Comparison of ENCODE assay signal across 8 mouse cellular contexts in genomic region chr7:68302586-68303433, GRCm38 (mm10). TPM values are rescaled to one million over a fixed set of nuclear protein-coding genes. Genes with fewer than 3 reads are reported as not detected.
DNase-seq lines count a peak whose midpoint lies in the region; ATAC-seq and TF ChIP-seq lines count a peak whose summit lies in the region.

No protein-coding gene starts in this region.

- no peaks in the 10 kb centered on the region for H3K9me3 ChIP-seq in embryonic facial prominence, embryonic 14.5 days (ENCODE audit: control insufficient read depth, low read length)
- H3K9me3 ChIP-seq in limb, embryonic 15.5 days, result no peaks in the 10 kb centered on the region
- H3K9me3 ChIP-seq in midbrain, postnatal 0 days (ENCODE audit: low read length), result no peaks in the 10 kb centered on the region

- TF ChIP-seq CTCF in bone marrow, adult 2 months (IDR thresholded peaks at IDR 0.05; ENCODE audit: control insufficient read depth, insufficient read depth, low read length), result peak; percentile 93
- TF ChIP-seq CTCF in midbrain, postnatal 0 days (IDR thresholded peaks at IDR 0.05), result peak; percentile 96

- WGBS in bone marrow, adult 2 months, result 13% methylated on average over 18 of the region's 18 CpGs
- 19% methylated on average over 18 of the region's 18 CpGs for WGBS in embryonic facial prominence, embryonic 14.5 days
- WGBS in limb, embryonic 15.5 days, result 11% methylated on average over 18 of the region's 18 CpGs
- WGBS in midbrain, postnatal 0 days, result 29% methylated on average over 18 of the region's 18 CpGs

- ATAC-seq in embryonic facial prominence, embryonic 14.5 days (ENCODE audit: low read depth), result peak; percentile 86
- peak; percentile 76; the same call in 1 of the 2 replicates for ATAC-seq in limb, embryonic 15.5 days (ENCODE audit: insufficient number of reproducible peaks, low FRiP score, low TSS enrichment, low read depth)
- ATAC-seq in midbrain, postnatal 0 days (ENCODE audit: low FRiP score), result peak; percentile 63; the same call in 1 of the 2 replicates

- DNase-seq in 416B (ENCODE audit: low read depth), result peak; percentile 85
- DNase-seq in embryonic facial prominence, embryonic 14.5 days (ENCODE audit: low spot score), result peak; percentile 92
- peak; percentile 49 to 62 for DNase-seq in heart, adult 9 months (ENCODE audit: low spot score in 2 of 2)
- DNase-seq in kidney, adult 9 months, result peak; percentile 73
- DNase-seq in midbrain, postnatal 0 days (ENCODE audit: low spot score), result peak; percentile 85
- peak; percentile 54 to 70 for DNase-seq in spleen, postnatal 36 days (ENCODE audit: low spot score in 2 of 2)

- H3K4me3 ChIP-seq in bone marrow, adult 2 months (replicated peaks; ENCODE audit: control insufficient read depth, low read depth, low read length), result peak overlapping the region; percentile 33
- peak overlapping the region; percentile 19 for H3K4me3 ChIP-seq in embryonic facial prominence, embryonic 14.5 days (ENCODE audit: low read depth, low read length)
- H3K4me3 ChIP-seq in limb, embryonic 15.5 days, result peak overlapping the region; percentile 29
- no peak overlapping the region for H3K4me3 ChIP-seq in midbrain, postnatal 0 days (ENCODE audit: low read depth, low read length)

- no peaks in the 10 kb centered on the region for H3K36me3 ChIP-seq in embryonic facial prominence, embryonic 14.5 days (ENCODE audit: control insufficient read depth, insufficient read depth, low read length)
- no peaks in the 10 kb centered on the region for H3K36me3 ChIP-seq in limb, embryonic 15.5 days
- H3K36me3 ChIP-seq in midbrain, postnatal 0 days (ENCODE audit: insufficient read depth, low read length), result no peaks in the 10 kb centered on the region

- no peak for TF ChIP-seq POLR2A in bone marrow, adult 2 months (IDR thresholded peaks at IDR 0.05; ENCODE audit: borderline replicate concordance, control insufficient read depth, low read depth, low read length)

- peak overlapping the region; percentile 47 for H3K4me2 ChIP-seq in embryonic facial prominence, embryonic 14.5 days (ENCODE audit: low read depth, low read length)
- H3K4me2 ChIP-seq in limb, embryonic 15.5 days, result peak overlapping the region; percentile 45
- H3K4me2 ChIP-seq in midbrain, postnatal 0 days (ENCODE audit: low read depth, low read length, poor library complexity, severe bottlenecking), result peak overlapping the region; percentile 36

- H3K9ac ChIP-seq in embryonic facial prominence, embryonic 14.5 days (ENCODE audit: low read depth, low read length), result peak overlapping the region; percentile 32; the same call in 1 of the 2 replicates
- H3K9ac ChIP-seq in limb, embryonic 15.5 days, result no peak overlapping the region
- no peak overlapping the region for H3K9ac ChIP-seq in midbrain, postnatal 0 days (replicated peaks; ENCODE audit: low read length, poor library complexity, severe bottlenecking)

- no peaks in the 10 kb centered on the region for H3K4me1 ChIP-seq in bone marrow, adult 2 months (ENCODE audit: control insufficient read depth, insufficient read depth, low read length)
- H3K4me1 ChIP-seq in embryonic facial prominence, embryonic 14.5 days (ENCODE audit: control insufficient read depth, insufficient read depth, low read length), result peaks cover 11% of the 10 kb centered on the region
- peaks cover 31% of the 10 kb centered on the region for H3K4me1 ChIP-seq in limb, embryonic 15.5 days
- no peaks in the 10 kb centered on the region for H3K4me1 ChIP-seq in midbrain, postnatal 0 days (ENCODE audit: insufficient read depth, low read length)

- H3K27ac ChIP-seq in bone marrow, adult 2 months (ENCODE audit: control insufficient read depth, insufficient read depth, low read depth, low read length, poor library complexity), result no peak overlapping the region
- H3K27ac ChIP-seq in embryonic facial prominence, embryonic 14.5 days (replicated peaks; ENCODE audit: low read depth, low read length), result no peak overlapping the region
- H3K27ac ChIP-seq in limb, embryonic 15.5 days, result 0 out of 2 replicates have a peak overlapping the region, but pooled peaks have one; percentile 17
- H3K27ac ChIP-seq in midbrain, postnatal 0 days (ENCODE audit: low read depth, low read length), result no peak overlapping the region

- H3K27me3 ChIP-seq in embryonic facial prominence, embryonic 14.5 days (replicated peaks; ENCODE audit: control insufficient read depth, insufficient read depth, low read length), result no peaks in the 10 kb centered on the region
- H3K27me3 ChIP-seq in limb, embryonic 15.5 days, result no peaks in the 10 kb centered on the region
- H3K27me3 ChIP-seq in midbrain, postnatal 0 days (ENCODE audit: insufficient read depth, low read length), result no peaks in the 10 kb centered on the region

RNA-seq across cellular contexts. Expression of gene Fam169b, which starts 29.2 kb away (rescaled TPM):
- 3.5 and 5.4 TPM in 2 replicates for polyA plus RNA-seq in bone marrow, adult 2 months (2011; ENCODE audit: insufficient read depth, insufficient read length, low replicate concordance, missing spikeins)
- 2.1 and 2.4 TPM in 2 replicates for polyA plus RNA-seq in embryonic facial prominence, embryonic 14.5 days (2014; fragmentation: Nextera tagmentation; extraction: Ambion mirVana)
- polyA plus RNA-seq in limb, embryonic 15.5 days (2015; fragmentation: Nextera tagmentation; extraction: Ambion mirVana), result 0.96 and 1.9 TPM in 2 replicates
- not detected in 2 replicates for total RNA-seq in midbrain, postnatal 0 days (2014; rRNA removed)
- polyA plus RNA-seq in midbrain, postnatal 0 days (2015; fragmentation: Nextera tagmentation; extraction: Ambion mirVana), result 0.26 TPM in 1 of 2 replicates, not detected in the other

RNA-seq across cellular contexts. Expression of gene Pgpep1l, which starts 38.8 kb away (rescaled TPM):
- not detected in 2 replicates for polyA plus RNA-seq in bone marrow, adult 2 months (2011; ENCODE audit: insufficient read depth, insufficient read length, low replicate concordance, missing spikeins)
- polyA plus RNA-seq in embryonic facial prominence, embryonic 14.5 days (2014; fragmentation: Nextera tagmentation; extraction: Ambion mirVana), result 0.54 TPM in 1 of 2 replicates, not detected in the other
- polyA plus RNA-seq in limb, embryonic 15.5 days (2015; fragmentation: Nextera tagmentation; extraction: Ambion mirVana), result 0.23 TPM in 1 of 2 replicates, not detected in the other
- total RNA-seq in midbrain, postnatal 0 days (2014; rRNA removed), result 1.2 TPM in 1 of 2 replicates, not detected in the other
- not detected in 2 replicates for polyA plus RNA-seq in midbrain, postnatal 0 days (2015; fragmentation: Nextera tagmentation; extraction: Ambion mirVana)
